Mouse (Mus musculus): Measurements from ENCODE around the gene Hspa8. TPM values are rescaled to one million over a fixed set of nuclear protein-coding genes. Genes with fewer than 3 reads are reported as not detected.
"Not testable (repeated sequence)": the region's sequence is repeated elsewhere in the genome, so short reads cannot be mapped to it uniquely, and the experiment has no call there.

Hspa8 gene
- polyA plus RNA-seq, 1 experiment from 2014 or later = 2,550 TPM

- not testable (repeated sequence) for H3K9ac ChIP-seq; ATAC-seq (ENCODE audit: insufficient number of reproducible peaks, insufficient read depth, low FRiP score, low TSS enrichment); H3K9me3 ChIP-seq; H3K4me2 ChIP-seq (replicated peaks); H3K27me3 ChIP-seq; H3K4me1 ChIP-seq; H3K4me3 ChIP-seq; H3K27ac ChIP-seq
- H3K36me3 ChIP-seq = peaks cover 35% of the 10 kb centered on the region
- WGBS = 81% methylated on average over 6 of the region's 6 CpGs
Measured at GRCm38 (mm10) chr9:40773142-40773541, 27.6 kb upstream of the Hspa8 start.

GRCm38 (mm10) chr9:40773869-40774268 lies 26.9 kb upstream of the Hspa8 start:
- Histone ChIP-seq H3K27ac (no peak overlapping the region), H3K9ac (no peak overlapping the region), H3K4me2 (replicated peaks) (no peak overlapping the region), H3K36me3 (peaks cover 35% of the 10 kb centered on the region), H3K27me3 (no peaks in the 10 kb centered on the region), H3K4me3 (no peak overlapping the region), H3K4me1 (no peaks in the 10 kb centered on the region), H3K9me3 (no peaks in the 10 kb centered on the region)
- no peak for ATAC-seq (ENCODE audit: insufficient number of reproducible peaks, insufficient read depth, low FRiP score, low TSS enrichment)
- 87% methylated on average over 4 of the region's 4 CpGs for WGBS

- no peak for ATAC-seq (ENCODE audit: insufficient number of reproducible peaks, insufficient read depth, low FRiP score, low TSS enrichment)
- WGBS = 43% methylated on average over 1 of the region's 1 CpGs
- Histone ChIP-seq H3K4me2 (replicated peaks) (no peak overlapping the region), H3K4me3 (no peak overlapping the region), H3K36me3 (peaks cover 43% of the 10 kb centered on the region), H3K9ac (no peak overlapping the region), H3K27ac (peak overlapping the region; percentile 60; the same call in 1 of the 2 replicates), H3K9me3 (no peaks in the 10 kb centered on the region), H3K27me3 (no peaks in the 10 kb centered on the region), H3K4me1 (no peaks in the 10 kb centered on the region)
Measured at GRCm38 (mm10) chr9:40776044-40776443, 24.7 kb upstream of the Hspa8 start.

- no peak overlapping the region for H3K4me2 ChIP-seq (replicated peaks)
- no peaks in the 10 kb centered on the region for H3K27me3 ChIP-seq
- no peak overlapping the region for H3K27ac ChIP-seq
- no peaks in the 10 kb centered on the region for H3K9me3 ChIP-seq
- peaks cover 49% of the 10 kb centered on the region for H3K36me3 ChIP-seq
- H3K4me1 ChIP-seq = no peaks in the 10 kb centered on the region
- ATAC-seq (ENCODE audit: insufficient number of reproducible peaks, insufficient read depth, low FRiP score, low TSS enrichment) = no peak
- no peak overlapping the region for H3K9ac ChIP-seq
- WGBS = 62% methylated on average over 11 of the region's 11 CpGs
- H3K4me3 ChIP-seq = no peak overlapping the region
Measured at GRCm38 (mm10) chr9:40776459-40777248, 24.1 kb upstream of the Hspa8 start.

GRCm38 (mm10) chr9:40780111-40780510 lies 20.7 kb upstream of the Hspa8 start:
- H3K4me2 ChIP-seq (replicated peaks) = no peak overlapping the region
- no peak overlapping the region for H3K27ac ChIP-seq
- no peak overlapping the region for H3K4me3 ChIP-seq
- ATAC-seq (ENCODE audit: insufficient number of reproducible peaks, insufficient read depth, low FRiP score, low TSS enrichment) = no peak
- 64% methylated on average over 3 of the region's 3 CpGs for WGBS
- H3K4me1 ChIP-seq = peaks cover 20% of the 10 kb centered on the region
- peaks cover 32% of the 10 kb centered on the region for H3K36me3 ChIP-seq
- no peak overlapping the region for H3K9ac ChIP-seq
- H3K9me3 ChIP-seq = no peaks in the 10 kb centered on the region
- no peaks in the 10 kb centered on the region for H3K27me3 ChIP-seq

GRCm38 (mm10) chr9:40780892-40781725 lies 19.7 kb upstream of the Hspa8 start:
- H3K9me3 ChIP-seq = no peaks in the 10 kb centered on the region
- H3K36me3 ChIP-seq = peaks cover 29% of the 10 kb centered on the region

GRCm38 (mm10) chr9:40781726-40782581 lies 18.8 kb upstream of the Hspa8 start:
- no peak overlapping the region for H3K4me3 ChIP-seq
- H3K9me3 ChIP-seq = no peaks in the 10 kb centered on the region
- H3K9ac ChIP-seq = no peak overlapping the region
- peaks cover 23% of the 10 kb centered on the region for H3K4me1 ChIP-seq
- WGBS = 39% methylated on average over 26 of the region's 26 CpGs
- ATAC-seq (ENCODE audit: insufficient number of reproducible peaks, insufficient read depth, low FRiP score, low TSS enrichment) = 0 out of 2 replicates have a peak, but pooled peaks have one; percentile 47
- H3K27ac ChIP-seq = peak overlapping the region; percentile 41; the same call in 1 of the 2 replicates
- 0 out of 2 replicates have a peak overlapping the region, but pooled peaks have one; percentile 13 for H3K4me2 ChIP-seq (replicated peaks)
- H3K36me3 ChIP-seq = peaks cover 27% of the 10 kb centered on the region
- H3K27me3 ChIP-seq = no peaks in the 10 kb centered on the region

More at GRCm38 (mm10) chr9:40780892-40781725, 19.7 kb upstream of the Hspa8 start:
- H3K27ac ChIP-seq = no peak overlapping the region
- ATAC-seq (ENCODE audit: insufficient number of reproducible peaks, insufficient read depth, low FRiP score, low TSS enrichment) = no peak
- H3K27me3 ChIP-seq = no peaks in the 10 kb centered on the region
- no peak overlapping the region for H3K4me3 ChIP-seq
- no peak overlapping the region for H3K9ac ChIP-seq
- 81% methylated on average over 11 of the region's 11 CpGs for WGBS
- peaks cover 23% of the 10 kb centered on the region for H3K4me1 ChIP-seq
- H3K4me2 ChIP-seq (replicated peaks) = no peak overlapping the region

- Histone ChIP-seq H3K9me3 (no peaks in the 10 kb centered on the region), H3K4me2 (replicated peaks) (peak overlapping the region; percentile 15; the same call in 1 of the 2 replicates), H3K27me3 (no peaks in the 10 kb centered on the region), H3K27ac (peak overlapping the region; percentile 77), H3K36me3 (peaks cover 23% of the 10 kb centered on the region), H3K9ac (no peak overlapping the region), H3K4me3 (no peak overlapping the region), H3K4me1 (peaks cover 23% of the 10 kb centered on the region)
- ATAC-seq (ENCODE audit: insufficient number of reproducible peaks, insufficient read depth, low FRiP score, low TSS enrichment) = no peak
- WGBS = 13% methylated on average over 13 of the region's 13 CpGs
Measured at GRCm38 (mm10) chr9:40783641-40784373, 17.0 kb upstream of the Hspa8 start.

GRCm38 (mm10) chr9:40784374-40784967 lies 16.3 kb upstream of the Hspa8 start:
- ATAC-seq (ENCODE audit: insufficient number of reproducible peaks, insufficient read depth, low FRiP score, low TSS enrichment) = no peak
- Histone ChIP-seq H3K4me2 (replicated peaks) (peak overlapping the region; percentile 15; the same call in 1 of the 2 replicates), H3K9me3 (no peaks in the 10 kb centered on the region), H3K9ac (no peak overlapping the region), H3K27ac (peak overlapping the region; percentile 77), H3K4me1 (peaks cover 23% of the 10 kb centered on the region), H3K4me3 (no peak overlapping the region), H3K36me3 (peaks cover 23% of the 10 kb centered on the region), H3K27me3 (no peaks in the 10 kb centered on the region)
- WGBS = 7% methylated on average over 9 of the region's 9 CpGs

- Histone ChIP-seq H3K36me3 (peaks cover 19% of the 10 kb centered on the region), H3K27me3 (no peaks in the 10 kb centered on the region), H3K4me2 (replicated peaks) (no peak overlapping the region), H3K9ac (no peak overlapping the region), H3K27ac (peak overlapping the region; percentile 6; the same call in 1 of the 2 replicates), H3K4me3 (no peak overlapping the region), H3K4me1 (peaks cover 23% of the 10 kb centered on the region), H3K9me3 (no peaks in the 10 kb centered on the region)
- WGBS = 54% methylated on average over 6 of the region's 6 CpGs
- no peak for ATAC-seq (ENCODE audit: insufficient number of reproducible peaks, insufficient read depth, low FRiP score, low TSS enrichment)
Measured at GRCm38 (mm10) chr9:40785452-40785851, 15.3 kb upstream of the Hspa8 start.

Measured in embryonic facial prominence, embryonic 12.5 days (tissue).